Mouse (Mus musculus) megakaryocyte, embryonic 14.5 days (primary cell): Measurements from ENCODE around the gene Gm9733. TPM values are rescaled to one million over a fixed set of nuclear protein-coding genes. Genes with fewer than 3 reads are reported as not detected.

ENCODE experiments used
- H3K27me3 ChIP-seq: replicated peaks from 2 replicates; pipeline ENCODE3; 2012; ENCODE audit warnings: inconsistent platforms
- H3K36me3 ChIP-seq: replicated peaks from 2 replicates; pipeline ENCODE3; 2012; ENCODE audit warnings: low read length, inconsistent platforms, mixed read lengths
- H3K4me1 ChIP-seq: 2 replicates; pipeline ENCODE4 v1.6.1; 2012; ENCODE audit warnings: inconsistent platforms
- H3K4me3 ChIP-seq: replicated peaks from 2 replicates; pipeline ENCODE3; 2012; ENCODE audit warnings: moderate library complexity, mild to moderate bottlenecking, inconsistent platforms
- H3K9me3 ChIP-seq: 2 replicates; pipeline ENCODE4 v1.6.1; 2012; ENCODE audit warnings: inconsistent platforms
- FLI1 ChIP-seq: IDR thresholded peaks from 2 replicates; pipeline ENCODE4 v1.6.1; 2012; ENCODE audit warnings: low read length, inconsistent platforms, mixed read lengths
- GATA1 ChIP-seq: IDR thresholded peaks from 3 replicates; pipeline ENCODE4 v1.6.1; 2012; ENCODE audit warnings: mixed read lengths, low read length, inconsistent platforms, borderline replicate concordance
- polyA plus RNA-seq: library from polyadenylated mRNA; stranded (reverse); fragments of >175 nt; gene quantifications from 2 replicates; pipeline ENCODE4 v1.2.3, GENCODE M21; 2012; ENCODE audit warnings: low replicate concordance; ENCODE audit not compliant: insufficient read depth

The Gm9733 gene
- polyA plus RNA-seq, 1 experiment: not detected

DNA sequence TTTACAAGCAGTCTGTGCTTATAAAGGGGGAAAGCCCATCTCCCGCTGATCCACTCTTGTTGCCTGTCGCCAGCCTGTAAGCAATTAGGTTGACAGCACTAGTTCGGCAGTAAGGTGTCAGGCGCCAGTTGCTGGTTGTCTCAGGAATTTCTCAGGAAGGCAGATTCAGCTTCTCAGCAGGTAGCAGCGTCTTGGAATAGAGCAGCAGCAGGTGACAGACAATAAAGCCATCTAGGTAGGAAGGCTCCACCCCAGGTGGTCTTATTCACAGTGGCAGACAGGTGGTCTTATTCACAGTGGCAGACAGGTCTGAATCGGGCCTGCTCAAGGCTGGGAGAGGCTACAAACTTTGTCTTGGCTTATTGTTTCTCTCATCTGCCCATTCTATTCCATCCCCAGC lies 76.4 kb downstream of the Gm9733 start:
- no peaks in the 10 kb centered on the region for H3K27me3 ChIP-seq
- no peak overlapping the region for H3K4me3 ChIP-seq
- TF ChIP-seq GATA1 (no peak), FLI1 (no peak)
- no peaks in the 10 kb centered on the region for H3K9me3 ChIP-seq
- no peaks in the 10 kb centered on the region for H3K4me1 ChIP-seq
- H3K36me3 ChIP-seq: no peaks in the 10 kb centered on the region

Other genes starting within 250 kb of the Gm9733 start
- gene Sirpb1a, start 94.2 kb upstream of the Gm9733 start, polyA plus RNA-seq: not detected in 2 replicates
- not detected in 2 replicates for gene Sirpb1b, start 242.8 kb upstream of the Gm9733 start, polyA plus RNA-seq